Mouse (Mus musculus) lung, postnatal 0 days (tissue): Measurements from ENCODE around the gene Tmem150c.

Experiments
- CTCF ChIP-seq: IDR thresholded peaks from 2 replicates; pipeline ENCODE4 v1.5.1; 2016; ENCODE audit warnings: antibody characterized with exemption, mild to moderate bottlenecking
- EP300 ChIP-seq: IDR thresholded peaks from 2 replicates; pipeline ENCODE4 v1.6.1; 2016; ENCODE audit warnings: antibody characterized with exemption, mild to moderate bottlenecking, control low read depth

DNA sequence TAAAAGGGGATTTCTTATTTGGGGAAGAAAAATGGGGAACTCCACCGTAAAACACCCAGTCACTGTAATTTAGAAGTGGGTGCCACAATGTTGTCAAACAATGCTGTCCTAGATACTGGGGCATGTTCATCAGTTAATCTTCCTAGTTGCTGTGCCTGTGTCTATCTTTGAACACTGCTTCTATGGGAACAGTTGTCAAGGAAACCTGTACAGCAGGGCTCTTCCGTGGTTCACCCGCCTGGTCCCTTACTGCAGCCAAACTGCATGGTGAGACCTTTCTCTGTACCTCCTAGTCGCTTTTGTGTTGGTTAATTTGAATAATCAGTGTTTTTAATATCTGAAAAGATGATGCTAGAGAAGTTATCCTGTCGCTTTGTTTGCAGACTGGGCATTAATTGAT, 41.2 kb upstream of the Tmem150c start:
- TF ChIP-seq CTCF, result no peak
- TF ChIP-seq EP300, result no peak
